Mouse (Mus musculus): ENCODE measurements around the gene Myf5. TPM values are rescaled to one million over a fixed set of nuclear protein-coding genes. Genes with fewer than 3 reads are reported as not detected.

The Myf5 gene
- not detected for total RNA-seq (2023)

DNA sequence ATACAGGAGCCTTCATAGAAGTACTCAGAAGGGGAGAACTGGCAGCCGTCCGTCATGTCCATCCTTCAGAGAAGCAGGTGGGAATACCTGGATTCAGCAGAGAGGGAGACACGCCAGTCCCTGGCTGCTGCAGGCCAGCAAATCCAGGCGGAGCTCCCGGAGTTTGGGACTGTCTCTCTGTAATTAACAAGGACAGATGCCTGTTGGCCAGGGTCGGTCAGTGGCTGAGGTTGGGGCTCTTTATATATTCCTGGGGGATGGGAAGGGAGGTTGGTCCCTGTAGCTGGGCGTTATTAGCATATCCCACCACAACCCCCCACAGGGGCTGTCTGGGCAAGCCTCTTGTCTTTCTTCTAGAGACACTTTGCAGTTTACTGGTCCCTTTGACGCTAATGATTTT lies at the start of gene Myf5:
Gene Myf5 (minus strand): TSS at position 265 of the 400 bp plus-strand sequence.

GRCm38 (mm10) chr10:107494568-107494967 lies 8.6 kb upstream of the Myf5 start, which contains the start of gene Myf6:
TSS of gene Myf6 (minus strand) at chr10:107494737.

Other genes starting within 250 kb of the Myf5 start
- gene Lin7a, start 214.4 kb downstream of the Myf5 start, total RNA-seq (2023): not detected
- not detected for gene Myf6, start 8.6 kb upstream of the Myf5 start, total RNA-seq (2023)
- gene Ptprq, start 233.9 kb upstream of the Myf5 start, total RNA-seq (2023): not detected